Mouse (Mus musculus): ENCODE results near the gene Rflna. TPM values are rescaled to one million over a fixed set of nuclear protein-coding genes. Genes with fewer than 3 reads are reported as not detected.

The Rflna gene
- polyA plus RNA-seq (2016; fragmentation: Nextera tagmentation; extraction: Ambion mirVana): 6.3 and 9.1 TPM in 2 replicates

- H3K4me3 ChIP-seq: peak within 1 kb of the TSS; percentile 31
- peak within 1 kb of the TSS; percentile 54 for H3K9ac ChIP-seq
- no peaks in the 10 kb centered on the region for H3K36me3 ChIP-seq
- no peaks in the 10 kb centered on the region for H3K9me3 ChIP-seq
- H3K27ac ChIP-seq: no peak within 1 kb of the TSS
- WGBS: 2% methylated on average over 41 of the region's 41 CpGs
- peaks cover 34% of the 10 kb centered on the region for H3K4me1 ChIP-seq
- peaks cover 19% of the 10 kb centered on the region for H3K27me3 ChIP-seq (replicated peaks)
- ATAC-seq (ENCODE audit: low FRiP score, low read depth): peak; percentile 65
- peak within 1 kb of the TSS; percentile 65 for H3K4me2 ChIP-seq (replicated peaks)
Observed at GRCm38 (mm10) chr5:125002969-125003872, at the start of gene Rflna. TSS of gene Rflna (plus strand) at chr5:125003221.

- H3K9ac ChIP-seq: no peak overlapping the region
- H3K4me3 ChIP-seq: no peak overlapping the region
- H3K9me3 ChIP-seq: 0 out of 2 replicates have a peak, but pooled peaks cover 4% of the 10 kb centered on the region
- H3K27me3 ChIP-seq (replicated peaks): no peaks in the 10 kb centered on the region
- H3K36me3 ChIP-seq: no peaks in the 10 kb centered on the region
- no peak overlapping the region for H3K4me2 ChIP-seq (replicated peaks)
- WGBS: 83% methylated on average over 8 of the region's 8 CpGs
- no peak for ATAC-seq (ENCODE audit: low FRiP score, low read depth)
- H3K27ac ChIP-seq: no peak overlapping the region
- H3K4me1 ChIP-seq: peaks cover 5% of the 10 kb centered on the region; the same call in 1 of the 2 replicates
Observed at GRCm38 (mm10) chr5:124954404-124955305, 48.4 kb upstream of the Rflna start.

- Histone ChIP-seq H3K4me2 (replicated peaks) (no peak overlapping the region), H3K9ac (no peak overlapping the region)
- 77% methylated on average over 5 of the region's 5 CpGs for WGBS
Observed at GRCm38 (mm10) chr5:124957491-124957890, 45.5 kb upstream of the Rflna start.

GRCm38 (mm10) chr5:124959099-124959498, 43.9 kb upstream of the Rflna start:
- WGBS: 96% methylated on average over 4 of the region's 4 CpGs
- 0 out of 2 replicates have a peak, but pooled peaks cover 4% of the 10 kb centered on the region for H3K9me3 ChIP-seq
- H3K36me3 ChIP-seq: no peaks in the 10 kb centered on the region
- no peak overlapping the region for H3K4me3 ChIP-seq
- no peak for ATAC-seq (ENCODE audit: low FRiP score, low read depth)
- H3K4me2 ChIP-seq (replicated peaks): no peak overlapping the region
- no peak overlapping the region for H3K27ac ChIP-seq
- peaks cover 30% of the 10 kb centered on the region for H3K4me1 ChIP-seq
- no peaks in the 10 kb centered on the region for H3K27me3 ChIP-seq (replicated peaks)
- H3K9ac ChIP-seq: no peak overlapping the region

More at GRCm38 (mm10) chr5:124957491-124957890, 45.5 kb upstream of the Rflna start:
- no peak for ATAC-seq (ENCODE audit: low FRiP score, low read depth)
- H3K9me3 ChIP-seq: 0 out of 2 replicates have a peak, but pooled peaks cover 4% of the 10 kb centered on the region
- H3K4me3 ChIP-seq: no peak overlapping the region
- no peaks in the 10 kb centered on the region for H3K36me3 ChIP-seq
- peaks cover 23% of the 10 kb centered on the region for H3K4me1 ChIP-seq
- no peaks in the 10 kb centered on the region for H3K27me3 ChIP-seq (replicated peaks)
- H3K27ac ChIP-seq: no peak overlapping the region

GRCm38 (mm10) chr5:124960131-124960901, 42.7 kb upstream of the Rflna start:
- no peak for ATAC-seq (ENCODE audit: low FRiP score, low read depth)
- H3K4me3 ChIP-seq: no peak overlapping the region
- H3K36me3 ChIP-seq: no peaks in the 10 kb centered on the region
- peak overlapping the region; percentile 21; the same call in 1 of the 2 replicates for H3K27ac ChIP-seq
- H3K27me3 ChIP-seq (replicated peaks): no peaks in the 10 kb centered on the region
- peaks cover 34% of the 10 kb centered on the region for H3K4me1 ChIP-seq
- H3K9ac ChIP-seq: no peak overlapping the region
- 0 out of 2 replicates have a peak, but pooled peaks cover 4% of the 10 kb centered on the region for H3K9me3 ChIP-seq
- 48% methylated on average over 18 of the region's 18 CpGs for WGBS
- 0 out of 2 replicates have a peak overlapping the region, but pooled peaks have one; percentile 16 for H3K4me2 ChIP-seq (replicated peaks)

GRCm38 (mm10) chr5:124961433-124961832, 41.6 kb upstream of the Rflna start:
- Histone ChIP-seq H3K27ac (no peak overlapping the region), H3K36me3 (no peaks in the 10 kb centered on the region), H3K4me1 (peaks cover 34% of the 10 kb centered on the region), H3K9ac (no peak overlapping the region), H3K9me3 (0 out of 2 replicates have a peak, but pooled peaks cover 4% of the 10 kb centered on the region), H3K27me3 (replicated peaks) (no peaks in the 10 kb centered on the region), H3K4me2 (replicated peaks) (no peak overlapping the region), H3K4me3 (no peak overlapping the region)
- 89% methylated on average over 8 of the region's 8 CpGs for WGBS
- ATAC-seq (ENCODE audit: low FRiP score, low read depth): no peak

- Histone ChIP-seq H3K4me3 (no peak overlapping the region), H3K27me3 (replicated peaks) (no peaks in the 10 kb centered on the region), H3K36me3 (no peaks in the 10 kb centered on the region), H3K9ac (no peak overlapping the region), H3K27ac (no peak overlapping the region), H3K9me3 (0 out of 2 replicates have a peak, but pooled peaks cover 4% of the 10 kb centered on the region), H3K4me1 (peaks cover 34% of the 10 kb centered on the region), H3K4me2 (replicated peaks) (no peak overlapping the region)
- WGBS: 58% methylated on average over 7 of the region's 7 CpGs
- no peak for ATAC-seq (ENCODE audit: low FRiP score, low read depth)
Observed at GRCm38 (mm10) chr5:124962761-124963160, 40.3 kb upstream of the Rflna start.

GRCm38 (mm10) chr5:124963806-124964672, 39.0 kb upstream of the Rflna start:
- H3K4me3 ChIP-seq: no peak overlapping the region
- no peaks in the 10 kb centered on the region for H3K36me3 ChIP-seq
- no peak for ATAC-seq (ENCODE audit: low FRiP score, low read depth)
- no peaks in the 10 kb centered on the region for H3K27me3 ChIP-seq (replicated peaks)
- H3K27ac ChIP-seq: no peak overlapping the region
- H3K4me2 ChIP-seq (replicated peaks): peak overlapping the region; percentile 34
- H3K9ac ChIP-seq: no peak overlapping the region; the same call in 1 of the 2 replicates
- H3K9me3 ChIP-seq: 0 out of 2 replicates have a peak, but pooled peaks cover 4% of the 10 kb centered on the region
- WGBS: 71% methylated on average over 22 of the region's 22 CpGs
- H3K4me1 ChIP-seq: peaks cover 34% of the 10 kb centered on the region

- no peaks in the 10 kb centered on the region for H3K36me3 ChIP-seq
- H3K9ac ChIP-seq: no peak overlapping the region
- ATAC-seq (ENCODE audit: low FRiP score, low read depth): no peak
- H3K27ac ChIP-seq: no peak overlapping the region
- no peak overlapping the region for H3K4me3 ChIP-seq
- H3K4me2 ChIP-seq (replicated peaks): no peak overlapping the region
- no peaks in the 10 kb centered on the region for H3K27me3 ChIP-seq (replicated peaks)
- peaks cover 23% of the 10 kb centered on the region for H3K4me1 ChIP-seq
- WGBS: 81% methylated on average over 14 of the region's 14 CpGs
- H3K9me3 ChIP-seq: no peaks in the 10 kb centered on the region
Observed at GRCm38 (mm10) chr5:124966622-124967332, 36.2 kb upstream of the Rflna start.

- Histone ChIP-seq H3K4me2 (replicated peaks) (no peak overlapping the region), H3K9ac (no peak overlapping the region), H3K36me3 (no peaks in the 10 kb centered on the region), H3K9me3 (no peaks in the 10 kb centered on the region), H3K27ac (no peak overlapping the region), H3K27me3 (replicated peaks) (no peaks in the 10 kb centered on the region), H3K4me3 (no peak overlapping the region), H3K4me1 (peaks cover 8% of the 10 kb centered on the region)
- 28% methylated on average over 8 of the region's 8 CpGs for WGBS
- no peak for ATAC-seq (ENCODE audit: low FRiP score, low read depth)
Observed at GRCm38 (mm10) chr5:124969790-124970189, 33.2 kb upstream of the Rflna start.
